Mouse (Mus musculus): ENCODE data around the gene Sys1.

DNA sequence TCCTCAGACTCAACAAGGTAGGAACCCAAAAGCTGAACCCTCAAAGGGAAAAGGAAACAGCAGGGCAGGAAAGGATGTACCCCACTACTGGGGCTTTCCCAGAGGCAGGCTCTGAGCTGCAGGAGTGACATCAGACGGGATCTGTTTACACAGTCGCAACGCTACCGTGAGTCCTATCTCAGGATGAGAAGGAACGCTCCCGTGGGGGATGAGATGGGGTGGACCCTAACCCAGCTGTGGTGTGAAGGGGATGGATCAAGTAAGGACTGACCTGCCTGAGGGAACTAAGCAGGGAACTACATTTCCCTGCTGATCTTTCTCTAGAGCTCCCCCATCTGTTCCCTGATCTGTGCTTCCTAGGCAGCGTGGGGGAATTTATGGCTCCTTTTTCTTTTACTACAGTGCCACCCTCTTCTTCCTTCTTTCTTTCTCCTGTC lies at the start of gene Sys1:
- TF ChIP-seq CTCF (conservative IDR thresholded peaks at IDR 0.05; ENCODE audit: insufficient read depth, insufficient read length, low read depth, low read length) (0 out of 2 replicates have a peak, but pooled peaks have one; percentile 20), POLR2A (IDR thresholded peaks at IDR 0.05; ENCODE audit: low read depth, low read length) (no peak)
